Mouse (Mus musculus): Measurements from ENCODE around the gene Plekhm3. TPM values are rescaled to one million over a fixed set of nuclear protein-coding genes. Genes with fewer than 3 reads are reported as not detected.

Gene Plekhm3
- polyA plus RNA-seq, 1 experiment from 2014 or later: 2.2 TPM

GRCm38 (mm10) chr1:64742741-64743408, 213.7 kb downstream of the Plekhm3 start:
- H3K4me3 ChIP-seq (ENCODE audit: low read depth, low read length): no peak overlapping the region

GRCm38 (mm10) chr1:64738661-64739082, 218.0 kb downstream of the Plekhm3 start:
- peak; percentile 33; the same call in 1 of the 2 replicates for TF ChIP-seq CTCF (IDR thresholded peaks at IDR 0.05; ENCODE audit: low read depth)
- TF ChIP-seq EP300 (optimal IDR thresholded peaks at IDR 0.05): no peak
- Histone ChIP-seq H3K36me3 (ENCODE audit: control insufficient read depth, insufficient read depth, low read length) (no peaks in the 10 kb centered on the region; the same call in 1 of the 2 replicates), H3K4me3 (ENCODE audit: low read depth, low read length) (peak overlapping the region; percentile 69), H3K4me1 (replicated peaks; ENCODE audit: control insufficient read depth, insufficient read depth) (peaks cover 3% of the 10 kb centered on the region; the same call in 1 of the 2 replicates), H3K9me3 (ENCODE audit: control insufficient read depth, low read length) (no peaks in the 10 kb centered on the region), H3K27me3 (ENCODE audit: control insufficient read depth, insufficient read depth, low read length) (no peaks in the 10 kb centered on the region), H3K9ac (ENCODE audit: low read length) (peak overlapping the region; percentile 51), H3K27ac (replicated peaks) (peak overlapping the region; percentile 85), H3K4me2 (replicated peaks; ENCODE audit: low read depth) (peak overlapping the region; percentile 95)
- WGBS: under 1% methylated on average over 14 of the region's 14 CpGs
- peak; percentile 81 for DNase-seq (ENCODE audit: low spot score)
- ATAC-seq (ENCODE audit: low FRiP score, low TSS enrichment): no peak

More at GRCm38 (mm10) chr1:64742741-64743408, 213.7 kb downstream of the Plekhm3 start:
- no peak overlapping the region for H3K27ac ChIP-seq (replicated peaks)
- no peaks in the 10 kb centered on the region for H3K27me3 ChIP-seq (ENCODE audit: control insufficient read depth, insufficient read depth, low read length)
- no peak overlapping the region; the same call in 1 of the 2 replicates for H3K9ac ChIP-seq (ENCODE audit: low read length)
- H3K36me3 ChIP-seq (ENCODE audit: control insufficient read depth, insufficient read depth, low read length): no peaks in the 10 kb centered on the region
- H3K4me2 ChIP-seq (replicated peaks; ENCODE audit: low read depth): no peak overlapping the region
- 71% methylated on average over 18 of the region's 18 CpGs for WGBS
- peak; percentile 62 for ATAC-seq (ENCODE audit: low FRiP score, low TSS enrichment)
- no peaks in the 10 kb centered on the region for H3K4me1 ChIP-seq (replicated peaks; ENCODE audit: control insufficient read depth, insufficient read depth)
- no peaks in the 10 kb centered on the region for H3K9me3 ChIP-seq (ENCODE audit: control insufficient read depth, low read length)
- DNase-seq (ENCODE audit: low spot score): peak; percentile 62
- TF ChIP-seq EP300 (optimal IDR thresholded peaks at IDR 0.05): no peak
- no peak for TF ChIP-seq CTCF (IDR thresholded peaks at IDR 0.05; ENCODE audit: low read depth)

- Histone ChIP-seq H3K4me2 (replicated peaks; ENCODE audit: low read depth) (peak overlapping the region; percentile 95), H3K27ac (replicated peaks) (peak overlapping the region; percentile 85), H3K9me3 (ENCODE audit: control insufficient read depth, low read length) (no peaks in the 10 kb centered on the region), H3K4me1 (replicated peaks; ENCODE audit: control insufficient read depth, insufficient read depth) (peaks cover 3% of the 10 kb centered on the region; the same call in 1 of the 2 replicates), H3K9ac (ENCODE audit: low read length) (peak overlapping the region; percentile 51), H3K27me3 (ENCODE audit: control insufficient read depth, insufficient read depth, low read length) (no peaks in the 10 kb centered on the region), H3K36me3 (ENCODE audit: control insufficient read depth, insufficient read depth, low read length) (no peaks in the 10 kb centered on the region; the same call in 1 of the 2 replicates), H3K4me3 (ENCODE audit: low read depth, low read length) (peak overlapping the region; percentile 69)
- peak; percentile 68 for DNase-seq (ENCODE audit: low spot score)
- WGBS: 0% methylated on average over 11 of the region's 11 CpGs
- TF ChIP-seq EP300 (optimal IDR thresholded peaks at IDR 0.05): no peak
- no peak for TF ChIP-seq CTCF (IDR thresholded peaks at IDR 0.05; ENCODE audit: low read depth)
- peak; percentile 50 for ATAC-seq (ENCODE audit: low FRiP score, low TSS enrichment)
Observed at GRCm38 (mm10) chr1:64738180-64738555, 218.5 kb downstream of the Plekhm3 start.

- Histone ChIP-seq H3K4me2 (replicated peaks; ENCODE audit: low read depth) (peak within 1 kb of the TSS; percentile 95), H3K9me3 (ENCODE audit: control insufficient read depth, low read length) (no peaks in the 10 kb centered on the region), H3K27ac (replicated peaks) (peak within 1 kb of the TSS; percentile 92), H3K9ac (ENCODE audit: low read length) (peak within 1 kb of the TSS; percentile 85), H3K27me3 (ENCODE audit: control insufficient read depth, insufficient read depth, low read length) (no peaks in the 10 kb centered on the region), H3K4me3 (ENCODE audit: low read depth, low read length) (peak within 1 kb of the TSS; percentile 69), H3K36me3 (ENCODE audit: control insufficient read depth, insufficient read depth, low read length) (no peaks in the 10 kb centered on the region; the same call in 1 of the 2 replicates), H3K4me1 (replicated peaks; ENCODE audit: control insufficient read depth, insufficient read depth) (peaks cover 3% of the 10 kb centered on the region; the same call in 1 of the 2 replicates)
- DNase-seq (ENCODE audit: low spot score): peak; percentile 100
- ATAC-seq (ENCODE audit: low FRiP score, low TSS enrichment): peak; percentile 95
- TF ChIP-seq CTCF (IDR thresholded peaks at IDR 0.05; ENCODE audit: low read depth) (peak; percentile 65), EP300 (optimal IDR thresholded peaks at IDR 0.05) (no peak)
- 1% methylated on average over 54 of the region's 73 CpGs for WGBS
Observed at GRCm38 (mm10) chr1:64737502-64738179, 219.0 kb downstream of the Plekhm3 start, which contains the start of gene Fzd5. Fzd5 (minus strand) TSS chr1:64737751.

GRCm38 (mm10) chr1:64736681-64737501, 219.7 kb downstream of the Plekhm3 start:
- Histone ChIP-seq H3K9ac (ENCODE audit: low read length) (peak overlapping the region; percentile 85), H3K4me2 (replicated peaks; ENCODE audit: low read depth) (peak overlapping the region; percentile 95), H3K9me3 (ENCODE audit: control insufficient read depth, low read length) (no peaks in the 10 kb centered on the region), H3K4me1 (replicated peaks; ENCODE audit: control insufficient read depth, insufficient read depth) (peaks cover 3% of the 10 kb centered on the region; the same call in 1 of the 2 replicates), H3K27me3 (ENCODE audit: control insufficient read depth, insufficient read depth, low read length) (no peaks in the 10 kb centered on the region), H3K27ac (replicated peaks) (peak overlapping the region; percentile 92), H3K36me3 (ENCODE audit: control insufficient read depth, insufficient read depth, low read length) (no peaks in the 10 kb centered on the region; the same call in 1 of the 2 replicates), H3K4me3 (ENCODE audit: low read depth, low read length) (peak overlapping the region; percentile 69)
- DNase-seq (ENCODE audit: low spot score): peak; percentile 64
- WGBS: 0% methylated on average over 52 of the region's 56 CpGs
- TF ChIP-seq CTCF (IDR thresholded peaks at IDR 0.05; ENCODE audit: low read depth) (no peak), EP300 (optimal IDR thresholded peaks at IDR 0.05) (no peak)
- ATAC-seq (ENCODE audit: low FRiP score, low TSS enrichment): no peak

Other genes starting within 250 kb of the Plekhm3 start
- gene Fzd5, start 219.1 kb downstream of the Plekhm3 start, polyA plus RNA-seq (2015; fragmentation: Nextera tagmentation; extraction: Ambion mirVana): 3.7 and 3.8 TPM in 2 replicates
- gene Akr1cl, start 75.9 kb upstream of the Plekhm3 start, polyA plus RNA-seq (2015; fragmentation: Nextera tagmentation; extraction: Ambion mirVana): 0.17 TPM in 1 of 2 replicates, not detected in the other
- gene Cryge, start 94.3 kb upstream of the Plekhm3 start, polyA plus RNA-seq (2015; fragmentation: Nextera tagmentation; extraction: Ambion mirVana): not detected in 2 replicates
- not detected in 2 replicates for gene Crygd, start 106.6 kb upstream of the Plekhm3 start, polyA plus RNA-seq (2015; fragmentation: Nextera tagmentation; extraction: Ambion mirVana)
- not detected in 2 replicates for gene Crygc, start 116.9 kb upstream of the Plekhm3 start, polyA plus RNA-seq (2015; fragmentation: Nextera tagmentation; extraction: Ambion mirVana)
- not detected in 2 replicates for gene Crygb, start 125.5 kb upstream of the Plekhm3 start, polyA plus RNA-seq (2015; fragmentation: Nextera tagmentation; extraction: Ambion mirVana)
- gene Cryga, start 146.5 kb upstream of the Plekhm3 start, polyA plus RNA-seq (2015; fragmentation: Nextera tagmentation; extraction: Ambion mirVana): not detected in 2 replicates
- gene Gm28845, start 162.7 kb upstream of the Plekhm3 start, polyA plus RNA-seq (2015; fragmentation: Nextera tagmentation; extraction: Ambion mirVana): not detected in 2 replicates
- 0.16 and 0.27 TPM in 2 replicates for gene D630023F18Rik, start 166.4 kb upstream of the Plekhm3 start, polyA plus RNA-seq (2015; fragmentation: Nextera tagmentation; extraction: Ambion mirVana)
- gene Idh1, start 229.7 kb upstream of the Plekhm3 start, polyA plus RNA-seq (2015; fragmentation: Nextera tagmentation; extraction: Ambion mirVana): 162 and 177 TPM in 2 replicates
- 3.9 and 4.4 TPM in 2 replicates for gene Pikfyve, start 229.9 kb upstream of the Plekhm3 start, polyA plus RNA-seq (2015; fragmentation: Nextera tagmentation; extraction: Ambion mirVana)